Mouse (Mus musculus) kidney, postnatal 0 days (tissue): ENCODE measurements around the gene Cd7. TPM values are rescaled to one million over a fixed set of nuclear protein-coding genes. Genes with fewer than 3 reads are reported as not detected.

Source experiments
- ATAC-seq: fragments of 200-750 bp; cut with Nextera tagmentation; replicated peaks from 2 replicates; pipeline ENCODE4 v1.8.0; 2017; ENCODE audit warnings: low read depth, moderate number of reproducible peaks, moderate TSS enrichment, moderate library complexity; ENCODE audit not compliant: low FRiP score
- DNase-seq: peaks from one replicate; pipeline ENCODE4 v3.0.0-alpha.2; 2016; ENCODE audit warnings: low spot score
- H3K27ac ChIP-seq: fragments of 300-500 bp; sonication (generic); 2 replicates; pipeline ENCODE4 v1.5.1; 2014; ENCODE audit warnings: mild to moderate bottlenecking
- H3K27me3 ChIP-seq: fragments of 300-500 bp; sonication (generic); 2 replicates; pipeline ENCODE4 v1.6.1; 2014; ENCODE audit warnings: low read length, mixed read lengths; ENCODE audit not compliant: insufficient read depth
- H3K36me3 ChIP-seq: fragments of 300-500 bp; sonication (generic); 2 replicates; pipeline ENCODE4 v1.6.1; 2014; ENCODE audit warnings: low read length, mixed read lengths; ENCODE audit not compliant: insufficient read depth
- H3K4me1 ChIP-seq: fragments of 300-500 bp; sonication (generic); replicated peaks from 2 replicates; pipeline ENCODE4 v1.6.1; 2014; ENCODE audit warnings: antibody characterized with exemption, low read length, mixed read lengths; ENCODE audit not compliant: insufficient read depth
- H3K4me2 ChIP-seq: fragments of 300-500 bp; sonication (generic); 2 replicates; pipeline ENCODE4 v1.6.1; 2014; ENCODE audit warnings: mild to moderate bottlenecking, low read length, moderate library complexity, mixed read lengths
- H3K4me3 ChIP-seq: fragments of 300-500 bp; sonication (generic); replicated peaks from 2 replicates; pipeline ENCODE4 v1.5.1; 2014; ENCODE audit warnings: low read depth, low read length
- H3K9ac ChIP-seq: fragments of 300-500 bp; sonication (generic); 2 replicates; pipeline ENCODE4 v1.6.1; 2014; ENCODE audit warnings: low read depth, low read length
- H3K9me3 ChIP-seq: fragments of 300-500 bp; sonication (generic); replicated peaks from 2 replicates; pipeline ENCODE4 v1.6.1; 2016; ENCODE audit warnings: low read length, inconsistent platforms, mixed read lengths
- CTCF ChIP-seq: IDR thresholded peaks from 2 replicates; pipeline ENCODE4 v1.5.1; 2016; ENCODE audit warnings: antibody characterized with exemption, low read depth, mild to moderate bottlenecking, moderate library complexity
- WGBS: fragments of 180-500 bp; shearing (Covaris S2); extraction: QIAGEN DNeasy Blood & Tissue Kit; methylation state at CpG from one replicate; pipeline ENCODE4 v1.1.7; 2014; 5-methylcytosine and 5-hydroxymethylcytosine counted together
- polyA plus RNA-seq: library from polyadenylated mRNA; unstranded; fragments of >200 nt; fragmentation: Nextera tagmentation; extraction: Ambion mirVana; gene quantifications from 2 replicates; pipeline ENCODE4 v1.2.1, GENCODE M21; 2015

Cd7 gene
- polyA plus RNA-seq, 1 experiment from 2014 or later: 0.16 TPM

DNA sequence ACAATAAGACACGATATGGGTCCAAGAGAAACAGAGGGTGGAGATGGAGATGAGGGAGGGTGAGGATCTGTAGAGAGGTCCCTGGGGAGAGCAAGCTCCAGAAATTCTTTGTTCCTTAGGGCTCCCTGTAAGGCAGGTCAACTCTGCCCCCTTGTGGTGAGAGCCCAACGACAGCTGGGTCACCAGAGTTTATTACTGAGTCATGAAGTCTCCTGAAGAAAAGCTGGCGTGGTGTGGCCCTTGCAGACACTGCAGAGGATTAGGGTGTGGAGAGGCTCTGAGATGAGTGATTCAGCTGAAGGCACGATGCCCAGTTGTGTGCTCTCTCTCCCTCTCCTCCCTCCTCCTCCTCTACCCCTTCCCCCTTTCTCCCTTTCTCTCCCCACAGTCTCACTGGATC, 2.0 kb upstream of the Cd7 start:
- Histone ChIP-seq H3K4me3 (no peak overlapping the region), H3K27ac (no peak overlapping the region), H3K36me3 (no peaks in the 10 kb centered on the region), H3K9me3 (no peaks in the 10 kb centered on the region), H3K27me3 (no peaks in the 10 kb centered on the region), H3K4me1 (no peaks in the 10 kb centered on the region), H3K4me2 (no peak overlapping the region), H3K9ac (no peak overlapping the region)
- 3% methylated on average over 4 of the region's 4 CpGs for WGBS
- DNase-seq (peak; percentile 90), ATAC-seq (peak; percentile 57; the same call in 1 of the 2 replicates)
- TF ChIP-seq CTCF: peak; percentile 88

DNA sequence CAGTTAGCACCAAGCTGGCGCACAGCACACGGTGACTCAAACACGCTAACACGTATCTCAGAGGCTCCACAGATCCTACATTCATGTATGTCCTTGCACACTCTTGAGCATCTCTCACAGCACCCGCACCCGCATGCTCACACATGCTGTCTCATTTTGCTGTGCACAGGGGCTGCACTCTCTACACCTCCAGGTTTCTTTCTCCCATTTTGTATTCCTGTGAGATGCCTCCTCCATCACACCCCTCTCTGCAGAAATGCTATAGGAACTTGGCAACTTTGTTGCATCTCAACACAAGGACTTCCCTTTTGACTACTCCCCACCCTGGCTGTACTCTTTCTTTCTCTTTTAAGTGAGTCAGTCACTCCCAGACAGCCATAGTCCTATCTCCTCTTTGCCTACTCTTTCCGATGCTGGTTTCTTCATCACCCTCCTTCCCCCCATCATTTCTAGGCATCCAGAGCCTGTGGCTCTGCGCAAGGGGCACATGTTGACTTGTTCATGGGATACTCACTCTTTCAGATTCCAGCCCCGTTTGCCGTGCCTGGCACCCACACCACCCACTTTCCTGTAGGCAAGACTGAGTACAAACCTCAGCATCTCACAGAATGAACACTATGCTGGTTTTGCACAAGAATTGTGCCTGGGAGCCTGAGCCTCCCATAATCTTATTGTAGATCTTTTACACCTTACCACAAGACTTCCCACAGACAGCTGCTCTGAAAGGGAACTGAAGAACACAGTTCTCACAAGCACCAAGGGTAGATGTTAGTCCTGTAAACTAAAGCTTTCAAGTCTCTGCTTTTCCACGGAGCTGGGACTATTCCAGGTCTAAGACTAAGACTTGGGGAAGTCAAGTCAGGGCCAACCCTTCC, 615 bp downstream of the Cd7 start:
- Histone ChIP-seq H3K9me3 (no peaks in the 10 kb centered on the region), H3K4me2 (no peak overlapping the region), H3K27me3 (no peaks in the 10 kb centered on the region), H3K9ac (no peak overlapping the region), H3K27ac (no peak overlapping the region), H3K36me3 (no peaks in the 10 kb centered on the region), H3K4me1 (no peaks in the 10 kb centered on the region), H3K4me3 (no peak overlapping the region)
- no peak for ATAC-seq
- no peak for TF ChIP-seq CTCF
- 89% methylated on average over 11 of the region's 11 CpGs for WGBS
- no peak for DNase-seq

DNA sequence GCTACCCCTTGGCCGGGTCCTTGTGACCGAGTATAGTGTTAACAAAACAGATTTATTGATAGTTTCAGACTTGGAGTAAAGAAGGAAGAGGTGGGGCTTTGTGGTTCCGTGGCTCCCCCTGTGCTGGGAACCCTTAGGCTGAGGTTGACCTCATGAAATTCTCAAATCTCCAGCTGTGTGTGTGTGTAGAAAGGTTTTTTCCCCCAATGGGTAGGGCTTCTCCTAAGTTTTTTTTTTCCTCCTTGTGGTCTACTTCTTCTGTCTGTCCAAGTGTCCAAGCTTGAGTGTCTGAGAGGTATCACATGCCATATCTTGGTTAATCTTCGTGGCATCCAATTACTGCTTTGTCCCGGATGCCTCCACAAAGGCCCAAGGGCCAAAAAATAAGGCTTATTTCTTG, 6.1 kb downstream of the Cd7 start:
- ATAC-seq: no peak

DNA sequence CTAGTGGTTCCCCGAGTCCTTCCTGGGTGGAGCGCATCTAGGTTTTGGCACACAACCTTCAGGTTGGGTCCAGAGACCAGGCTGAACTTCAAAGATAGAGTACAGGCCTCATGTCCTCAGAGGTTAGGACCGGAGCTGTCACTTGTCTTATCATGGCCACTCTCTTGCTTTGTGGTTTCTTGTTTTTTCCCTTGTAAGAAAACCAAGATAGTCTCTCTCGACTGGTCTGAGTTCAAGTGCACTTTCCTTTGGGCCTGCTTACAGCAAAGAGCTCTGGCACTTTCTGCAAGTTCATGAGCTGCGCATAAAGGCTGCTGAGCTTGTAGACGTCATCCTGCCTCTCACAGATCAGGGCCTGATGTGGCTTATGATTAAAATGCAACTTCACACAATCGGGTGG, 12.0 kb downstream of the Cd7 start:
- no peak overlapping the region for H3K4me2 ChIP-seq
- no peaks in the 10 kb centered on the region for H3K9me3 ChIP-seq
- H3K27me3 ChIP-seq: no peaks in the 10 kb centered on the region
- TF ChIP-seq CTCF: no peak
- ATAC-seq (no peak), DNase-seq (no peak)
- H3K9ac ChIP-seq: no peak overlapping the region
- no peaks in the 10 kb centered on the region for H3K4me1 ChIP-seq
- 85% methylated on average over 7 of the region's 7 CpGs for WGBS
- no peak overlapping the region for H3K27ac ChIP-seq
- H3K36me3 ChIP-seq: no peaks in the 10 kb centered on the region
- no peak overlapping the region for H3K4me3 ChIP-seq

More for the DNA sequence above, 6.1 kb downstream of the Cd7 start:
- Histone ChIP-seq H3K27ac (no peak overlapping the region), H3K4me2 (no peak overlapping the region), H3K4me1 (no peaks in the 10 kb centered on the region), H3K36me3 (no peaks in the 10 kb centered on the region), H3K9ac (no peak overlapping the region), H3K4me3 (no peak overlapping the region), H3K9me3 (no peaks in the 10 kb centered on the region), H3K27me3 (no peaks in the 10 kb centered on the region)
- 63% methylated on average over 5 of the region's 5 CpGs for WGBS
- DNase-seq: no peak
- TF ChIP-seq CTCF: no peak

DNA sequence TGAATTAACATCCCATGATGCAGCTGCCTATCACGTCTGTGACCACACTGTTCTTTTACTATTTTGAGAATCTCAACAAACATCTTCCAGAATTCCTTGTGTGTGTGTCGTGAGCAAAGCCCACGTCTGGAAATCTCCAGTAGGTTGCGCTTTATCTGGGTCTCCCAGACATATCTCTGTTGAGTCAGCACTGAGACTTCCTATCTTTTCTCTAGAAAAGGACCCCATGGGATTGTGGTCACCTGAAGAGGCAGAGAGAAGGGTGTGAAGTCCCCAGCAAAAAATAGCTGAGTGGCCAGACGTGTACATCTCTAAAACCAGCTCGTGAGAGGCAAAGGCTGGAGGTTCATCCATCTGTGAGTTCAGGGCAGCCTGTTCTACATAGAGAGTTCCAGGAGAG, 15.1 kb downstream of the Cd7 start:
- H3K4me3 ChIP-seq: no peak overlapping the region
- WGBS: 72% methylated on average over 6 of the region's 6 CpGs
- H3K4me2 ChIP-seq: no peak overlapping the region
- H3K9me3 ChIP-seq: no peaks in the 10 kb centered on the region
- H3K4me1 ChIP-seq: no peaks in the 10 kb centered on the region
- no peak for TF ChIP-seq CTCF
- no peaks in the 10 kb centered on the region for H3K36me3 ChIP-seq
- no peaks in the 10 kb centered on the region for H3K27me3 ChIP-seq
- ATAC-seq (no peak), DNase-seq (no peak)
- no peak overlapping the region for H3K9ac ChIP-seq
- H3K27ac ChIP-seq: no peak overlapping the region

DNA sequence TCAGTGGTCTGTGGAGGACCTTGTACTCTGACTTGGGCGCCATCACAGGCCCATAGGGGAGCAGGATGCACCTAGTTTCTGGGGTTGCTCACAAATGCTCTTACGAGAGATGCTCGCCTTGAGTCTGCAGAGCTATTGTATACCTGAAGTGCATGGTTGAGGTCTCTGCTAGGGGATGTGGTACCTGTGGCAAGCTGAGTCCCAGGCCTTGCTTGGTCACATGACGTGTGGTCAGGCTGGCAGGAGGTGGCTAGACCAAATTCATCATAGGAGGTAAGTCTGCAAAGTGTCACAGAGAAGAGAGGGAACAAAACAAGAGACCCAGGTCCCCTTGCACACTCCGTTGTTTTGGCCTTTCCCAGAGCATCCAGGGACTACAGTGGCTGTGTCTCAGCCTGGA, 19.7 kb downstream of the Cd7 start:
- Histone ChIP-seq H3K9me3 (no peaks in the 10 kb centered on the region), H3K27ac (no peak overlapping the region), H3K4me1 (no peaks in the 10 kb centered on the region), H3K4me2 (no peak overlapping the region), H3K27me3 (no peaks in the 10 kb centered on the region), H3K9ac (no peak overlapping the region), H3K36me3 (no peaks in the 10 kb centered on the region), H3K4me3 (no peak overlapping the region)
- DNase-seq (no peak), ATAC-seq (no peak)
- TF ChIP-seq CTCF: no peak
- 84% methylated on average over 5 of the region's 5 CpGs for WGBS
